Mouse (Mus musculus) neural tube, embryonic 15.5 days (tissue): ENCODE data around the gene Rem2. TPM values are rescaled to one million over a fixed set of nuclear protein-coding genes. Genes with fewer than 3 reads are reported as not detected.

Experiments
- ATAC-seq: fragments of 200-750 bp; cut with Nextera tagmentation; 2 replicates; pipeline ENCODE4 v1.8.0; 2017; ENCODE audit warnings: mild to moderate bottlenecking, moderate TSS enrichment, moderate library complexity; ENCODE audit not compliant: low FRiP score
- H3K27ac ChIP-seq: fragments of 300-500 bp; sonication (generic); replicated peaks from 2 replicates; pipeline ENCODE4 v1.5.1; 2015; ENCODE audit warnings: mild to moderate bottlenecking, inconsistent platforms
- H3K27me3 ChIP-seq: fragments of 300-500 bp; sonication (generic); replicated peaks from 2 replicates; pipeline ENCODE4 v1.6.1; 2015; ENCODE audit warnings: inconsistent platforms
- H3K36me3 ChIP-seq: fragments of 300-500 bp; sonication (generic); 2 replicates; pipeline ENCODE4 v1.6.1; 2015; ENCODE audit warnings: inconsistent platforms
- H3K4me1 ChIP-seq: fragments of 300-500 bp; sonication (generic); 2 replicates; pipeline ENCODE4 v1.6.1; 2015; ENCODE audit warnings: inconsistent platforms
- H3K4me2 ChIP-seq: fragments of 300-500 bp; sonication (generic); 2 replicates; pipeline ENCODE4 v1.6.1; 2015; ENCODE audit warnings: inconsistent platforms, mild to moderate bottlenecking, moderate library complexity
- H3K4me3 ChIP-seq: fragments of 300-500 bp; sonication (generic); replicated peaks from 2 replicates; pipeline ENCODE4 v1.5.1; 2015; ENCODE audit warnings: mild to moderate bottlenecking, inconsistent platforms
- H3K9ac ChIP-seq: fragments of 300-500 bp; sonication (generic); replicated peaks from 2 replicates; pipeline ENCODE4 v1.6.1; 2015; ENCODE audit warnings: mild to moderate bottlenecking, inconsistent platforms
- H3K9me3 ChIP-seq: fragments of 300-500 bp; sonication (generic); replicated peaks from 2 replicates; pipeline ENCODE4 v1.6.1; 2016; ENCODE audit warnings: inconsistent platforms
- WGBS: fragments of 180-500 bp; shearing (Covaris S2); methylation state at CpG from one replicate; pipeline ENCODE4 v1.1.7; 2015; ENCODE audit warnings: mixed read lengths; 5-methylcytosine and 5-hydroxymethylcytosine counted together
- polyA plus RNA-seq: library from polyadenylated mRNA; unstranded; fragments of >200 nt; fragmentation: Nextera tagmentation; extraction: Ambion mirVana; gene quantifications from 2 replicates; pipeline ENCODE4 v1.2.1, GENCODE M21; 2015

The Rem2 gene
- polyA plus RNA-seq: 32.3 and 44.0 TPM in 2 replicates

GRCm38 (mm10) chr14:54475941-54476844, at the start of gene Rem2:
Rem2 (plus strand) TSS chr14:54476100.
- Histone ChIP-seq H3K27ac (peak within 1 kb of the TSS; percentile 78), H3K27me3 (peaks cover 19% of the 10 kb centered on the region; the same call in 1 of the 2 replicates), H3K4me1 (peaks cover 51% of the 10 kb centered on the region), H3K4me3 (peak within 1 kb of the TSS; percentile 65), H3K4me2 (peak within 1 kb of the TSS; percentile 70), H3K36me3 (no peaks in the 10 kb centered on the region), H3K9ac (peak within 1 kb of the TSS; percentile 62), H3K9me3 (no peaks in the 10 kb centered on the region)
- peak; percentile 91 for ATAC-seq
- WGBS: under 1% methylated on average over 23 of the region's 23 CpGs

- peak within 1 kb of the TSS; percentile 89 for H3K4me3 ChIP-seq
- WGBS: under 1% methylated on average over 45 of the region's 48 CpGs
- peaks cover 13% of the 10 kb centered on the region; the same call in 1 of the 2 replicates for H3K36me3 ChIP-seq
- peaks cover 8% of the 10 kb centered on the region; the same call in 1 of the 2 replicates for H3K27me3 ChIP-seq
- H3K4me1 ChIP-seq: peaks cover 52% of the 10 kb centered on the region
- peak; percentile 89 for ATAC-seq
- peak within 1 kb of the TSS; percentile 83 for H3K9ac ChIP-seq
- H3K4me2 ChIP-seq: peak within 1 kb of the TSS; percentile 66
- H3K9me3 ChIP-seq: no peaks in the 10 kb centered on the region; the same call in 1 of the 2 replicates
- H3K27ac ChIP-seq: peak within 1 kb of the TSS; percentile 94
Measured at GRCm38 (mm10) chr14:54426689-54427398, 49.1 kb upstream of the Rem2 start, which contains the start of gene Mrpl52. Mrpl52 (plus strand) TSS chr14:54426909.

GRCm38 (mm10) chr14:54427696-54428095, 48.2 kb upstream of the Rem2 start:
- Histone ChIP-seq H3K27ac (no peak overlapping the region), H3K4me1 (peaks cover 61% of the 10 kb centered on the region), H3K9me3 (no peaks in the 10 kb centered on the region; the same call in 1 of the 2 replicates), H3K4me2 (peak overlapping the region; percentile 66), H3K27me3 (peaks cover 10% of the 10 kb centered on the region; the same call in 1 of the 2 replicates), H3K4me3 (peak overlapping the region; percentile 89), H3K9ac (peak overlapping the region; percentile 83; the same call in 1 of the 2 replicates), H3K36me3 (peaks cover 13% of the 10 kb centered on the region; the same call in 1 of the 2 replicates)
- no peak for ATAC-seq
- WGBS: 93% methylated on average over 7 of the region's 7 CpGs

GRCm38 (mm10) chr14:54428421-54428820, 47.5 kb upstream of the Rem2 start:
- H3K27ac ChIP-seq: no peak overlapping the region
- H3K27me3 ChIP-seq: peaks cover 14% of the 10 kb centered on the region; the same call in 1 of the 2 replicates
- no peak for ATAC-seq
- H3K4me3 ChIP-seq: no peak overlapping the region
- no peaks in the 10 kb centered on the region; the same call in 1 of the 2 replicates for H3K9me3 ChIP-seq
- H3K4me2 ChIP-seq: no peak overlapping the region
- H3K36me3 ChIP-seq: peaks cover 13% of the 10 kb centered on the region; the same call in 1 of the 2 replicates
- H3K4me1 ChIP-seq: peaks cover 67% of the 10 kb centered on the region
- H3K9ac ChIP-seq: no peak overlapping the region
- 96% methylated on average over 5 of the region's 5 CpGs for WGBS

- Histone ChIP-seq H3K9ac (no peak overlapping the region), H3K36me3 (peaks cover 13% of the 10 kb centered on the region; the same call in 1 of the 2 replicates), H3K27me3 (peaks cover 14% of the 10 kb centered on the region; the same call in 1 of the 2 replicates), H3K4me1 (peaks cover 77% of the 10 kb centered on the region), H3K4me2 (peak overlapping the region; percentile 75; the same call in 1 of the 2 replicates), H3K4me3 (no peak overlapping the region), H3K27ac (peak overlapping the region; percentile 86), H3K9me3 (no peaks in the 10 kb centered on the region)
- no peak for ATAC-seq
- WGBS: 55% methylated on average over 7 of the region's 7 CpGs
Measured at GRCm38 (mm10) chr14:54429332-54430093, 46.4 kb upstream of the Rem2 start.

- peak overlapping the region; percentile 86 for H3K27ac ChIP-seq
- peaks cover 13% of the 10 kb centered on the region; the same call in 1 of the 2 replicates for H3K36me3 ChIP-seq
- H3K9me3 ChIP-seq: no peaks in the 10 kb centered on the region
- H3K27me3 ChIP-seq: peaks cover 14% of the 10 kb centered on the region; the same call in 1 of the 2 replicates
- peaks cover 73% of the 10 kb centered on the region for H3K4me1 ChIP-seq
- H3K4me3 ChIP-seq: peak overlapping the region; percentile 53
- peak overlapping the region; percentile 64 for H3K9ac ChIP-seq
- no peak for ATAC-seq
- WGBS: 8% methylated on average over 18 of the region's 18 CpGs
- H3K4me2 ChIP-seq: peak overlapping the region; percentile 75
Measured at GRCm38 (mm10) chr14:54430406-54431145, 45.3 kb upstream of the Rem2 start.

- WGBS: under 1% methylated on average over 48 of the region's 49 CpGs
- H3K36me3 ChIP-seq: peaks cover 13% of the 10 kb centered on the region; the same call in 1 of the 2 replicates
- peak within 1 kb of the TSS; percentile 53 for H3K4me3 ChIP-seq
- H3K4me1 ChIP-seq: peaks cover 66% of the 10 kb centered on the region
- peaks cover 14% of the 10 kb centered on the region; the same call in 1 of the 2 replicates for H3K27me3 ChIP-seq
- peak; percentile 29; the same call in 1 of the 2 replicates for ATAC-seq
- no peaks in the 10 kb centered on the region for H3K9me3 ChIP-seq
- peak within 1 kb of the TSS; percentile 64 for H3K9ac ChIP-seq
- H3K4me2 ChIP-seq: peak within 1 kb of the TSS; percentile 75
- H3K27ac ChIP-seq: peak within 1 kb of the TSS; percentile 86
Measured at GRCm38 (mm10) chr14:54431334-54432077, 44.4 kb upstream of the Rem2 start, which contains the start of gene Mmp14. Mmp14 (plus strand) TSS chr14:54431612.

- H3K27me3 ChIP-seq: peaks cover 14% of the 10 kb centered on the region; the same call in 1 of the 2 replicates
- H3K27ac ChIP-seq: peak overlapping the region; percentile 86
- peaks cover 65% of the 10 kb centered on the region for H3K4me1 ChIP-seq
- H3K4me3 ChIP-seq: peak overlapping the region; percentile 53
- peaks cover 13% of the 10 kb centered on the region; the same call in 1 of the 2 replicates for H3K36me3 ChIP-seq
- 3% methylated on average over 52 of the region's 54 CpGs for WGBS
- peak overlapping the region; percentile 75 for H3K4me2 ChIP-seq
- ATAC-seq: no peak
- H3K9me3 ChIP-seq: no peaks in the 10 kb centered on the region
- peak overlapping the region; percentile 64 for H3K9ac ChIP-seq
Measured at GRCm38 (mm10) chr14:54432078-54432836, 43.6 kb upstream of the Rem2 start.
